Mouse (Mus musculus) right cerebral cortex, adult 2 months (tissue): Measurements from ENCODE around the gene Wwox.

Experiments
- DNase-seq, 2 experiments: peaks; one replicate each; pipeline ENCODE4 v3.0.0; 2021 to 2022; ENCODE audit warnings: low spot score in 2 of 2

Gene Wwox

GRCm38 (mm10) chr8:114899157-114899556 is 459.7 kb downstream of the Wwox start:
- no peak for DNase-seq

GRCm38 (mm10) chr8:114902584-114902983 is 463.1 kb downstream of the Wwox start:
- no peak for DNase-seq

GRCm38 (mm10) chr8:114908086-114908485 is 468.6 kb downstream of the Wwox start:
- no peak for DNase-seq

GRCm38 (mm10) chr8:114908589-114908988 is 469.1 kb downstream of the Wwox start:
- DNase-seq: no peak

GRCm38 (mm10) chr8:114909146-114909545 is 469.7 kb downstream of the Wwox start:
- no peak for DNase-seq

- no peak for DNase-seq
Measured at GRCm38 (mm10) chr8:114911031-114911580, 471.7 kb downstream of the Wwox start.

GRCm38 (mm10) chr8:114923629-114924028 is 484.2 kb downstream of the Wwox start:
- DNase-seq: peak; percentile 23 to 40

GRCm38 (mm10) chr8:114927412-114927811 is 488.0 kb downstream of the Wwox start:
- DNase-seq: no peak

- no peak for DNase-seq
Measured at GRCm38 (mm10) chr8:114927917-114928316, 488.5 kb downstream of the Wwox start.

- no peak for DNase-seq
Measured at GRCm38 (mm10) chr8:114929597-114929996, 490.1 kb downstream of the Wwox start.

GRCm38 (mm10) chr8:114932071-114932630 is 492.7 kb downstream of the Wwox start:
- DNase-seq: no peak

- peak in 1 of 2 experiments; percentile 6 for DNase-seq
Measured at GRCm38 (mm10) chr8:114933248-114933647, 493.8 kb downstream of the Wwox start.

GRCm38 (mm10) chr8:114936887-114937286 is 497.4 kb downstream of the Wwox start:
- DNase-seq: peak in 1 of 2 experiments; percentile 16

- no peak for DNase-seq
Measured at GRCm38 (mm10) chr8:114939338-114939737, 499.9 kb downstream of the Wwox start.

GRCm38 (mm10) chr8:114941096-114941495 is 501.6 kb downstream of the Wwox start:
- DNase-seq: no peak

GRCm38 (mm10) chr8:114941644-114942043 is 502.2 kb downstream of the Wwox start:
- DNase-seq: no peak

GRCm38 (mm10) chr8:114947921-114948320 is 508.5 kb downstream of the Wwox start:
- no peak for DNase-seq

- DNase-seq: no peak
Measured at GRCm38 (mm10) chr8:114956377-114957168, 517.1 kb downstream of the Wwox start.

GRCm38 (mm10) chr8:114958437-114959107 is 519.1 kb downstream of the Wwox start:
- DNase-seq: no peak

- DNase-seq: no peak
Measured at GRCm38 (mm10) chr8:114959406-114959805, 520.0 kb downstream of the Wwox start.

- no peak for DNase-seq
Measured at GRCm38 (mm10) chr8:114962494-114962893, 523.0 kb downstream of the Wwox start.

GRCm38 (mm10) chr8:114963282-114963681 is 523.8 kb downstream of the Wwox start:
- DNase-seq: no peak
